Mouse (Mus musculus): ENCODE results near the gene Bcam. TPM values are rescaled to one million over a fixed set of nuclear protein-coding genes. Genes with fewer than 3 reads are reported as not detected.

The Bcam gene
- total RNA-seq, 2 experiments from 2014 or later, result 22.0 to 22.6 TPM

DNA sequence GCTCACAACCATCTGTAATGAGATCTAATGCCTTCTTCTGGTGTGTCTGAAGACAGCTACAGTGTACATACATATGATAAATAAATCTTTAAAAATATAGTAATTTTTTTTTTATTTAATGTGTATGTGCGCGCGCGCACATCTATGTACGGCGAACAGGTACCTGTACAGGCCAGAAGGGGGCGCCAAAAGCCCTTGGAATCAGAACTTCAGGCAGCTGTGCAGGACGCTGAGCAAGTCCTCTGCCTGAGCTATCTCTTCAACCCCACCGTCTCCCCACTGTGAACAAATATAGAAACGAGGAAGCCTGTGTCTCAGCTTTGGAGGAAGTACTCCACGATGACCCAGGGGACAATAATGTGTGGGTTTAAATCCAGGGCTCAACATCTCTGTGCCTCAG, 30.5 kb downstream of the Bcam start:
- no peak for DNase-seq
- intact Hi-C loops (cut with DNase I), result no loop called here

DNA sequence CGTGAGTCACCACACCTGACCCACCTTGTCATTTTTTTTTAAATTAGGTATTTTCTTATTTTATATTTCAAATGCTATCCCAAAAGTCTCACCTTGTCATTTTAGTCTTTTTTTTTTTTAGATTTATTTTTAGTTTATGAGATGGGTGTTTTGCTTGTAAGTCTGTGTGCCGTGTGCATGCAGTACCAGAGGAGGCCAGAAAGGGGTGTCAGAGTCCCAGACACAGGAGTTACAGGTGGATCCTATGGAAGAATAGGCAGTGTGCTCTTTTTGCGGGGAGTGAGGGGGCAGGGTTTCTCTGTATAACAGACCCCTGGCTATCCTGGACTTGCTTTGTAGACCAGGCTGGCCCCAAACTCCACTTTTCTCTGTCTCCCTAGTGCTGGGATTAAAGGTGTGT, 32.0 kb downstream of the Bcam start:
- no peak for DNase-seq
- intact Hi-C loops (cut with DNase I), result no loop called here

DNA sequence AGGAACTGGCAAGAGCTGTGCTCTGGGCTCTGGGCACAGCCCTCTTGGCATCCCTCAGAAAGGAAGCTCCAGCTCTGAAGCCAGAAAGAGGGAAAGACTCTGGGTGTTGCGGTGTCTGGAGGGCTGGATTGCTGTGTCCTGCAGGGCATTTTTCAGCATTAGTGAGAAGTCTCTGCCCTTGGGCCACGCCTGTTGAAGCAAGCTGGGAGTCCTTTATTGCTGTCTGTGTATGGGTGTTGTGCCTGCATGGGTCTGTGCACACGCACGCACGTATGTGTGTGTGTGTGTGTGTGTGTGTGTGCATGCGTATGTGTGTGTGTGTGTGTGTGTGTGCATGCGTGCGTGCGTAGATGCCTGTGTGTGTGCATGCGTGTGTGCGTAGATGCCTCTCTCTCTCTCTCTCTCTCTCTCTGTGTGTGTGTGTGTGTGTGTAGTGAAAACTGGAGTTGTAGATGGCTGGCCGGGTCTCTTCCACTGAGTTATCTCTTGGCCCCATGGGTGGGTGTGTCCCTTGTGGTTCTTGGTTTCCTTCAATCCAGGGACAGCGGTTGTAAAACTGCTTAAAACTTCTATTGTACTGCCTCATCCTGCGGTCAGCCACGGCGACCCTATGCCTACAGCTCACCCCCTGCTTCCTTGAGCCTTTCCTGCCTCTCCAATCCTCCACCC, 34.3 kb downstream of the Bcam start:
- intact Hi-C loops (cut with DNase I), result no loop called here
- no peak for DNase-seq

DNA sequence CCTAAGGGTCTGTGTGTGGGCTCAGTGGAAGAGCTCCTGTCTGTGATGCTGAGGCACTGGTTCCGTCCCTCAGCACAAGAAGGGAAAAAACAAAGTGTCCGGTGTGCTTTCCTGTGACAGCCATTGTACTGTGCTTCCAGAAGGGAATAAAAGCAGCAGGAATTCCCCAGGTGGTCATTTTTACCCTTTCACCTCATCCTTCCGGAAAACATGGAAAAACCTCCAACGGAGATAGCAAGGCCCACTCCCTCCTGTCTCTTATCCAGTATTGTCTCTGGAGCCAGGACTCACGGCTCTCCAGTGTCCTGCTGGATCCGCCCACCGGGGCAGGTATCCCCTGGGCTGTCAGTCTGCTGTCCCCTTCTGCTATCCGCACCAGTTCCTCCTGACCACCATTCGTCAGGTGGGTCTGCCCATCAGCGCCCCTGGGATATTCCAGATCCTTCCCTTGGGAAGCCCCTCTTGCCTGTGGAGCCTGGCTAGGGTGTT, 36.6 kb downstream of the Bcam start:
- intact Hi-C loops (cut with DNase I), result no loop called here
- DNase-seq, result no peak

DNA sequence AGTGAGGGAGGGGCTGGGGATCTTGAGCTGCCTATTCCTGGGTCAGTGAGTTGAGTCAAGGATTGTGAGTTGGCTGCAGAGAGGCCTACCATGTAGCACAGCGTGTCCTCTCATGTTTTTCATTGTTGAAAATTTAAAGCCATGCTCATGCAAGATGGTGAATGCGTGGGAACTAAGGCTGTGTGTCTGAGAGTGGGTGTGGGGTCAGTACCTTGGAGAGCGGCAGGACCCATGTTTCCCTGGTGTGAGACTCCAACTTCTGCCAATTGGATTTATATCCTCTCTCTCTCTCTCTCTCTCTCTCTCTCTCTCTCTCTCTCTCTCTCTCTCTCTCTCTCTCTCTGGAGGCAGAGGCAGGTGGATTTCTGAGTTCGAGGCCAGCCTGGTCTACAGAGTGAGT, 44.3 kb downstream of the Bcam start:
- intact Hi-C loops (cut with DNase I), result no loop called here

DNA sequence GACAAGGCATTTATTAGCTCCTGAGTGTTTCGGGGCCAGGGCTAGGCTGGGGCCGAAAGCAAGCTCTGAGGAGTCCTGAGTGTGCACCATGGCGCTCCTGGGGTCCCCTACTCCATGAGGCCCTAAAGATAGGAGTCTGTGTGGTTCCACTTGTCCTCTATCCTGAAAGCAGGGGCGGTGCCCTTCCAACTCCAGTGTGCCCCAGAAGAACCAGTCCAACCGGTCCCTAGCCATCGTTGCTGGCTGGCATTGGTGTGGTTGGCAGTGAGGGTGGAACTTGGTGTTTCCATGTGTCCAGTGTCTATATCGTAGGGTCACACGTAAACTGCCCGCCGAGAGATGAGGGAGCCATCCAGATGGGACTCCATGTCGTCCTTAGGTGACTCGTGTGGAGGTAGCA, 46.6 kb downstream of the Bcam start:
- no peak for DNase-seq
- intact Hi-C loops (cut with DNase I), result no loop called here

More for the DNA sequence above, 44.3 kb downstream of the Bcam start:
- DNase-seq, result no peak

DNA sequence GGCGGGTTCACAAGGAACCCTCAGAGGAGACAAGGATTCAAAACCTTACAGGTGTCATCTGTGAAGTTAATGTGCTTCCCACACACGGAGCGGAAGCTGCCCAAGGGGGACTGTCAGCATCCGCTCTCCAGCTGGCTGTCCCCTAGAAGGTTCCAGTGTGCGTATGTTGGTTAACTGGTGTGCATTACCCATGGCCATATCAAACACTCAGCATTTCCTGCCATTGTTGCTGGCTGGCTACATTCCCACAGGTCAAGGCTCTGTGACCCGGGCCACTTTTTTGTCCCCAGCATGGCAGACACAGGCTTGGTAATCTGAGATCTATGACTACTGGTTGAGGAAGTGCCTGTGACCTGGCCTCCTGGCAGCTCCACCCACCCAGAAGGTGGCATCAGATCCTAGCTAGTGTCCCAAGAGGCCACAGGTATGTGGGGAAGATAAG, 48.0 kb downstream of the Bcam start:
- peak in 1 of 2 experiments; percentile 31 for DNase-seq
- intact Hi-C loops (cut with DNase I), result no loop called here

DNA sequence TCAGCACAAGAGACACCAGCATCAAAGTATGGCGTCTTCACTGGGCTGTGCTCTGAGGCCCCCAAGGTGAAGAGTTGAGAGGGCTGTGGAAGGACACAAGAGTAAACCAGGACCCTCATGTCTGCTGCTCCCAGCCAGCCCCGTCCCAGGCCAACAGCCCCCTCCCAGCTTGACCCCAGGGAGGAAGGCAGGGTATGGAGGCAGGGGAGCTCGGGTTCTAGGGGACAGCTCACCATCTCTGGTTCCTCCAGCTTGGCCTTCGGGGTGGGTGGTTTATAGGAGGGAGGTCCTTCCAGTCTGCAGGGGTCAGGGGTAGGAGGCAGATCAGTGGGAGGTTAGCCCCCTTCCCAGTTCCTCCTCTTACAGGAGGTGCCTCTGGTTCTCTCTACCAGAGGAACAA, 51.6 kb downstream of the Bcam start:
- no peak for DNase-seq
- intact Hi-C loops (cut with DNase I), result no loop called here

DNA sequence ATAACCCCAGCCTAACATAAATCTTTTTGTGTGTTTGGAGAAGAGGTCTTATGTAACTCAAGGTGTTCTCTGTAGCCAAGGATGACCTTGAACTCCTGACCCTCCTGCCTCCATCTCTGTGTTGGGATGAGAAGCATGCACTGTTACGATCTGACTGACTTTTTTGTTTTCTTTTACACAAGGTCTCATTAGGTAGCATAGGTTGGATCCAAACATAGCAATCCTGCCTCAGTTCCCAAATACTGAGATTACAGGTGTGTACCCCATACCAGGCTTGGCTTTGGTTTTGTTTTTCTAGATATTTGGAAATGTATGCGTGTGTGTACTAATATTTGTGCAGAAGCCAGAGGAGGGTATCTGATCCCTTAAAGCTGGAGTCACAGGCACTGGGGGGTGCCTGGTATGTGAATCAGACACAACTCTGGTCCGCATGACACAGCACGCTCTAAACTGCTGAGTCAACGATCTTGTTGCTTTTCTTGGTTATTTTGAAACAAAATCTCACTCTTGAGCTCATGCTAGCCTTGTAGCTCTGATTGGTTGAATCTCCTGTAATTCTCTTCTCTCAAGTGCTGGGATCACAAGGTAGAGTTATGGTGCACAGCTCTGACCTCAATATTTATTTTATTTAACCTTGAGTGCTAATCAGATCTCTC, 52.4 kb downstream of the Bcam start:
- intact Hi-C loops (cut with DNase I), result no loop called here
- DNase-seq, result no peak

DNA sequence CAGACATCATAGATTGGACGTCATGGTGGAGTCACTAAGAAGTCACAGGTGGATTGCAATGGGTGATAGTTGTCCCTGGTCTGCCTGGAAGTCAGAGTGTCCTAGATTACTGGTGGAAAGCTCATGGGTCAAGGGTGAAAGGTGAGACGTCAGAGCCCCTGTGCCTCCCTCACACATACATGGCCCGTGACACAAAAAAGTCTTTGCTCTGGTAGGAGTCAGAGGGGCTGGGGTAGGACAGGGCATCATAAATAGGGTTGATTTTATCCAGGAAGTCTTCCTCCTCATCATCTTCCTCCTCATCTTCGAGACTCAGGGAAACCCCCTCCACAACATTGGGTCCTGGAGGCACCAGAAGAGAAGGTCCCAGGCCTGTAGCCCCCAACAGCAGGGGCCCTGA, 53.5 kb downstream of the Bcam start:
- intact Hi-C loops (cut with DNase I), result no loop called here
- DNase-seq, result no peak

DNA sequence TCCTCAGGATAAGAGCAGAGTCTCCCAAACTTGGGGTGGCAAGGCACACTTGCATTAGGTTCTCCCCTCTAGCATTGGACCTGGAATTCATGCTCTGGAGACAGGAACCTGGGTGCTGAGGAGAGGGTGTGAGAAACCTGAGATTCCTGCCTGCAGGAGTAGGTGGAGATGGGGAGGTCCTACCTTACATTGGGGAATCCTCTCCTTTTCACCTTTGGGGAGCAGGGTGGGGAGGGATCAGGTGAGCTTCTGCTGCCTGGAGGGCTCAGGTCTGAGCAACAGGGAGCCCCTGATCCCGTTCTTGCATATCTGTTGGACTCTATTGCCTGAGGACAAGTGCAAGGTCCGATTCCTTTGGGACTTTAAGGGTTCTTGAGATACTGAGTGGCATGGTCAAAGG, 54.0 kb downstream of the Bcam start:
- no peak for DNase-seq
- intact Hi-C loops (cut with DNase I), result no loop called here

DNA sequence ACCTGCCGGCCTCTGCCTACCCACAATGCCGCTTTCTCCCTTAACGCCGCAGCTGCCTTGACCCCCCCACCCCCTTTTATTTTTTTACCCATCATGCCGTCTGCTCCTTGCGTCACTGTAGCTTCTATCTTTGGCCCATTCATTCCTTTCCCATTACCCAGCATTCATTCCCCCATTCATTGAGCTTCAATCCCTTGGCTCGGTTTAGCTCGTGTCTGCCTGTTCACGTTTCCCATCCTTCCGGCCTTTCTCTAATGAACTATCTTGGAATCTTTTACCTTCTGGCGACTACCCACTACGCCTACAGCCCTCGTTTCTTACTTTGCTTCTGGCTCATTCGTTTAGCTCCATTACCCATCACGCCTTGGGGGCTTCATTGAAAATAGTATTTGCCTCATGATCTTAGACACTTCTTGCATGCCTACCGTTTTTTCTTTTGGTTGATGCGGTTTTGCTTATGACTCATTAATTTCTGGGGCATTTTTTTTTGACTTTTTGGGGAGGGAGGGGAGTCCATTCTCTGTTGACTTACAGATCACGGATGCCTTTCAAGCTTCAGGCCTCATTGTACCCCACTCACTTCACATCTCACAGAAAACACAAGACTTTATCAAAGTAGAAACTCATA, 54.6 kb downstream of the Bcam start:
- intact Hi-C loops (cut with DNase I), result no loop called here

DNA sequence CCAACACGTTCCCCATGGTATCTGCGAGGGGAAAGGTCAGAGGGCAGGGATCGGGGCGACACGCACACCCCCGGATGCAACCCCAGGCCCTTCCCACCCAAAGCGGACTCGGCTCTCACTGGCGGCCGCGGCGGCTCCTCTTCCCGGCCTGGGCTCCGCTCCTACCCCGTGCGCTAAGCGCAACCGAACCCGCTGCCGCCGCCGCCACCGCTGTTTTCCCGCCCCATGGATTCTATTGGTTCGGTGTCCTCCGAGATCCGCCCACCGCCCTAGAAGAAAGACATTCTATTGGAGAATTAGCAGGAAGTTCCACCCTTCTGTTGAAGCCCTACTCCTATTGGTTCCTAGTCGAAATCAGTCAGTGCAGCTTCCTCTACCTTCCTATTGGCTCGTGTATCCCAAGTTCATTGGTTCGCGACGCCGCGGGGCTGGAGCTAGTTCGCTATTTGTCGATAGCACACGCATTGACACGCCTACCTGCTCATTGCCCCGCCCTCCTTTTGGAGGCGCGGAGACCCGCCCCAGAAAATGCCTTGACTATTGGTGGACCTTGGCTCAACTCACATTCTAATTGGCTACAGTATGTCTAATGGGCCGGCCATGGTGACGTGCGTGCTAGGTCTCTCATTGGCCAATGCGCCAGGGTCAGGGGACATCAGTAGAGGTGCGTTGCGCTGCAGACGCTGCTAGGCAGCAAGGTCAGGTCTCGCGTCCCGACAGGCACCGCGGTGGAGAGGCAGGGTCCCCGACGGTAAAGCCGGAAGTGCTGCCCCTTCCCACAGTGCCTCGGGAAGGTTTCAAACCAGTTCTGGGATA, 55.4 kb downstream of the Bcam start, which contains the start of gene Tomm40:
TSS of gene Tomm40 (minus strand) at position 200 of the 816 bp plus-strand sequence.
- intact Hi-C loops (cut with DNase I), result no loop called here
- DNase-seq, result peak; percentile 97 to 99

More for the DNA sequence above, 54.6 kb downstream of the Bcam start:
- no peak for DNase-seq

DNA sequence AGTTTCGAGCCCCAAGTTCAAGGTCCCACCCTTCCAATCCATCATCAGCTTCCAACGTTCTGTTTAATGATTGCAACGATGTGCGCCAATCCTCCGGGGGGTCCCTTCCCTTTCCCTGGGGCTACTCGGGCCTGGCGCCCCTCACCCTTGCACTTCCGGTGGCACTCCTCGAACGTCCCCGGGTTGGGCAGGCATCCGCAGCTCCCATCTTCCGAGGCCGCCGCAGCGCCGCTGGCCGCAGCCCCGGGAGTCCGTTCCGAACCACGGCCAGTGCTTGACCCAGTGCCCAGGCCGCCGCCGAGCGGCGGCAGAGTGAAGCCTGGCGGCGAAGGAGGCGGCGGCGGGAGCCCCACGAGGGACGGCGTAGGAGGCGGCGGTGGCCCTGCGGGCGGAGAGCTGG, 56.0 kb downstream of the Bcam start:
- intact Hi-C loops (cut with DNase I), result no loop called here
- peak in 1 of 2 experiments; percentile 31 for DNase-seq

DNA sequence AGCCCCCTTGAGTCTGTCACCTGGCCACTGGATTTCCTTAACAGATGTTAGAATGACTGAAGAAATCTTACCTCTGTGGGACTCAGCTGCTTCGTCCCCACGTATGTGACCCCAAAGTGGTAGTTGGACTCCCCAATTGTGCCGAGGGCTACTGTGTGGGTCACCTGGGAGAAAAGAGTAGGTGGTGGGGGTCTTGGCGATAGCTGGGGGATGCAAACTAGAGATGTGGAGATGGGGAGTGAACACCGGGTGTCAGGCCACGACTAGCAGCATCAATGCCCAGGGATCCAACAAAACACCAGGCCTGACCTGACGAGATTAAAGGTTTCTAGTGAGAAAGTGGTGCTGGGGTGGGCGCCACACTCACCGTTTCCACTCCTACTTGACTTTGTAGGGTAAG, 57.2 kb downstream of the Bcam start:
- intact Hi-C loops (cut with DNase I), result loop anchor here (2.0 kb wide), 1 partner anchor 45 kb away; no protein-coding TSS in a partner anchor
- no peak for DNase-seq

DNA sequence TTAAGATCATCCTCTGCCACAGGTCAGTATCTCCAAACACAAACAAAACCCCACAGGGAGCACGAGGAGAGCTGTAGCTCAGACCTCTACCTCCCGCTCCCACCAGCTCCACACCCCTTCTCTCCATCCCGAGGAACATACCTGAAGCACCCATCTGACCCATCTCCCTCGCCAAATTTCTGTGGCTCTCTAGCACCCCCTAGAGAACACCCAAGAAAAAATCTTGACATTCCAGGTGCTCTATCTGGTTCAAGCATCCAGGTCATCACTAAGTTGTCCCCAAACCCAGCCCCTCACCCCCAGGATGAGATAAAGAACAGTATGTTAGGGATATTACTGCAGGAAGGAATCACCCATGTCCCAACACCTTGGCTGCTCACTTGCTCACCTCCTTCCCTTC, 57.6 kb downstream of the Bcam start:
- intact Hi-C loops (cut with DNase I), result loop anchor here (2.0 kb wide), 1 partner anchor 44 kb away; no protein-coding TSS in a partner anchor
- no peak for DNase-seq

DNA sequence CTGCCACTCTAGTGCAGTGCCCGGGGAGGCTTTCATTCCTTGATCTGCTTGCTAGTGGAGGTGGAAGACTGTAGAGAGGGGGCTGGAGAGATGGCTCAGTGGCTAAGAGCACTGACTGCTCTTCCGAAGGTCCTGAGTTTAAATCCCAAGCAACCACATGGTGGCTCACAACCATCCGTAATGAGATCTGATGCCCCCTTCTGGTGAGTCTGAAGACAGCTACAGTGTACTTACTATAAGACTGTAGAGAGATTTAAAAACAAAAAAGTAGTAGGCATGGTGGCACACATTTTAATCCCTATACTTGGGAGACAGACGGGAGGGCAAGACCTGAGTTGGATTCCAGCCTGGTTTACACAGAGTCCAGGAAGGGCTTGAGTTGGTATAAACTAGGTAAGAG, 58.4 kb downstream of the Bcam start:
- intact Hi-C loops (cut with DNase I), result loop anchor here (2.0 kb wide), 1 partner anchor 44 kb away; no protein-coding TSS in a partner anchor
- DNase-seq, result no peak

DNA sequence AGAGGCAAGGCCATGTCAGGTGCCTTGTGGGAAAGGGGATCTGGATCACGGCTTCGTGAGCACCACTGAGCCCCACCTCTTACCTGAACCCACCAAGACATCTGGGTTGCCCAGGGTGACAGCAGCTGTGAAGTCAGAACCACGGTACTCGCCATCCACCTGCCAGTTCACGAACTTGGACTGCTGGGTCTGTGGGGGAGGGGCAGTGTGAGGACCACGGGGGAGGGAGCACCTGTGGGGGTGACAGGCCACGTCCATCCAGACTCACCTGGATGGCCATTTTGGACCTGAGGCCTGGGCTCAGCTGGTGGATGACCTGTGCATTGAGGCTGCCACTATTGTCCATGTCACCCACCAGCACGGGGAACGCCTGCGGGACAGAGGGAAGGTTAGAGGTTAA, 60.2 kb downstream of the Bcam start:
- no peak for DNase-seq
- intact Hi-C loops (cut with DNase I), result no loop called here

Data from gastrocnemius, postnatal 36 days (tissue).